Mouse (Mus musculus): ENCODE results near the gene Tsfm. TPM values are rescaled to one million over a fixed set of nuclear protein-coding genes. Genes with fewer than 3 reads are reported as not detected.

Tsfm gene
- polyA plus RNA-seq, 2 experiments from 2014 or later, result 38.2 to 54.1 TPM

Other genes with a start within 250 kb of the Tsfm start
- 1 to 10 TPM; 2.7 to 6.1 TPM for gene Atp23, start 129.5 kb downstream of the Tsfm start, polyA plus RNA-seq (2017; shearing (Covaris generic))
- 10 to 100 TPM; 35.4 to 37.8 TPM for gene Ctdsp2, start 52.1 kb downstream of the Tsfm start, polyA plus RNA-seq (2017; shearing (Covaris generic))
- gene Avil, start 30.1 kb downstream of the Tsfm start, polyA plus RNA-seq (2017; shearing (Covaris generic)), result under 1 TPM; 0.11 to 0.20 TPM
- 10 to 100 TPM; 29.9 to 30.2 TPM for gene Mettl1, start 10.6 kb upstream of the Tsfm start, polyA plus RNA-seq (2017; shearing (Covaris generic))
- gene Eef1akmt3, start 10.7 kb upstream of the Tsfm start, polyA plus RNA-seq (2017; shearing (Covaris generic)), result under 1 TPM in 1 of 2 experiments, not detected in 1; 0.38 TPM
- under 1 TPM in 1 of 2 experiments, not detected in 1; 0.27 TPM for gene Cyp27b1, start 17.4 kb upstream of the Tsfm start, polyA plus RNA-seq (2017; shearing (Covaris generic))
- under 1 TPM; 0.19 to 0.73 TPM for gene March9, start 29.3 kb upstream of the Tsfm start, polyA plus RNA-seq (2017; shearing (Covaris generic))
- 100 to 1,000 TPM; 294 to 347 TPM for gene Cdk4, start 32.7 kb upstream of the Tsfm start, polyA plus RNA-seq (2017; shearing (Covaris generic))
- gene Tspan31, start 39.4 kb upstream of the Tsfm start, polyA plus RNA-seq (2017; shearing (Covaris generic)), result 100 to 1,000 TPM in 1 of 2 experiments, 10 to 100 TPM in 1; 87.4 to 109 TPM
- gene Agap2, start 44.4 kb upstream of the Tsfm start, polyA plus RNA-seq (2017; shearing (Covaris generic)), result 10 to 100 TPM; 29.8 to 34.6 TPM
- gene Os9, start 90.3 kb upstream of the Tsfm start, polyA plus RNA-seq (2017; shearing (Covaris generic)), result 100 to 1,000 TPM in 1 of 2 experiments, 10 to 100 TPM in 1; 78.1 to 142 TPM
- 100 to 1,000 TPM; 166 to 206 TPM for gene B4galnt1, start 134.4 kb upstream of the Tsfm start, polyA plus RNA-seq (2017; shearing (Covaris generic))
- 1 to 10 TPM; 2.6 to 2.8 TPM for gene Slc26a10, start 149.8 kb upstream of the Tsfm start, polyA plus RNA-seq (2017; shearing (Covaris generic))
- under 1 TPM in 1 of 2 experiments, not detected in 1; 0.38 TPM for gene Arhgef25, start 159.2 kb upstream of the Tsfm start, polyA plus RNA-seq (2017; shearing (Covaris generic))
- 10 to 100 TPM; 39.4 to 42.2 TPM for gene Dtx3, start 164.9 kb upstream of the Tsfm start, polyA plus RNA-seq (2017; shearing (Covaris generic))
- gene Pip4k2c, start 180.7 kb upstream of the Tsfm start, polyA plus RNA-seq (2017; shearing (Covaris generic)), result 10 to 100 TPM; 24.2 to 39.3 TPM
- gene Kif5a, start 232.5 kb upstream of the Tsfm start, polyA plus RNA-seq (2017; shearing (Covaris generic)), result not detected
- 10 to 100 TPM; 43.8 to 48.0 TPM for gene Dctn2, start 235.5 kb upstream of the Tsfm start, polyA plus RNA-seq (2017; shearing (Covaris generic))

Data from CD4-positive, CD25-positive, alpha-beta regulatory T cell, adult 4 months (primary cell).